Mouse (Mus musculus): ENCODE measurements around the gene Agpat2.
A peak's percentile ranks its signal among the peaks of the same experiment; 100 is the strongest.

The Agpat2 gene

GRCm38 (mm10) chr2:26626081-26626480 is 21.9 kb upstream of the Agpat2 start:
- DNase-seq (ENCODE audit: low read depth, low spot score), result no peak

- DNase-seq (ENCODE audit: low read depth, low spot score), result no peak
Observed at GRCm38 (mm10) chr2:26625419-26625818, 21.2 kb upstream of the Agpat2 start.

- DNase-seq (ENCODE audit: low read depth, low spot score), result no peak
Observed at GRCm38 (mm10) chr2:26622984-26623383, 18.8 kb upstream of the Agpat2 start.

GRCm38 (mm10) chr2:26621246-26621645 is 17.0 kb upstream of the Agpat2 start:
- no peak for DNase-seq (ENCODE audit: low read depth, low spot score)

GRCm38 (mm10) chr2:26617928-26618327 is 13.7 kb upstream of the Agpat2 start:
- DNase-seq (ENCODE audit: low read depth, low spot score), result peak; percentile 47

- DNase-seq (ENCODE audit: low read depth, low spot score), result no peak
Observed at GRCm38 (mm10) chr2:26617331-26617730, 13.1 kb upstream of the Agpat2 start.

- no peak for DNase-seq (ENCODE audit: low read depth, low spot score)
Observed at GRCm38 (mm10) chr2:26615459-26616124, 11.4 kb upstream of the Agpat2 start.

- DNase-seq (ENCODE audit: low read depth, low spot score), result no peak
Observed at GRCm38 (mm10) chr2:26614903-26615302, 10.7 kb upstream of the Agpat2 start.

GRCm38 (mm10) chr2:26611896-26612295 is 7.7 kb upstream of the Agpat2 start:
- DNase-seq (ENCODE audit: low read depth, low spot score), result no peak

- DNase-seq (ENCODE audit: low read depth, low spot score), result peak; percentile 96
Observed at GRCm38 (mm10) chr2:26611054-26611453, 6.8 kb upstream of the Agpat2 start.

GRCm38 (mm10) chr2:26610526-26610925 is 6.3 kb upstream of the Agpat2 start:
- DNase-seq (ENCODE audit: low read depth, low spot score), result no peak

GRCm38 (mm10) chr2:26609261-26609661 is 5.0 kb upstream of the Agpat2 start:
- DNase-seq (ENCODE audit: low read depth, low spot score), result no peak

GRCm38 (mm10) chr2:26608781-26609180 is 4.6 kb upstream of the Agpat2 start:
- DNase-seq (ENCODE audit: low read depth, low spot score), result no peak

- DNase-seq (ENCODE audit: low read depth, low spot score), result no peak
Observed at GRCm38 (mm10) chr2:26607056-26607910, 3.1 kb upstream of the Agpat2 start.

- no peak for DNase-seq (ENCODE audit: low read depth, low spot score)
Observed at GRCm38 (mm10) chr2:26606579-26606978, 2.4 kb upstream of the Agpat2 start.

- no peak for DNase-seq (ENCODE audit: low read depth, low spot score)
Observed at GRCm38 (mm10) chr2:26605331-26605730, 1.1 kb upstream of the Agpat2 start.

- DNase-seq (ENCODE audit: low read depth, low spot score), result no peak
Observed at GRCm38 (mm10) chr2:26603159-26603558, 1.1 kb downstream of the Agpat2 start.

- DNase-seq (ENCODE audit: low read depth, low spot score), result no peak
Observed at GRCm38 (mm10) chr2:26602631-26603030, 1.6 kb downstream of the Agpat2 start.

GRCm38 (mm10) chr2:26601595-26601994 is 2.6 kb downstream of the Agpat2 start:
- no peak for DNase-seq (ENCODE audit: low read depth, low spot score)

GRCm38 (mm10) chr2:26600664-26601063 is 3.6 kb downstream of the Agpat2 start:
- peak; percentile 88 for DNase-seq (ENCODE audit: low read depth, low spot score)

- DNase-seq (ENCODE audit: low read depth, low spot score), result no peak
Observed at GRCm38 (mm10) chr2:26599965-26600364, 4.3 kb downstream of the Agpat2 start.

- DNase-seq (ENCODE audit: low read depth, low spot score), result no peak
Observed at GRCm38 (mm10) chr2:26598462-26598861, 5.8 kb downstream of the Agpat2 start.

- no peak for DNase-seq (ENCODE audit: low read depth, low spot score)
Observed at GRCm38 (mm10) chr2:26597810-26598209, 6.4 kb downstream of the Agpat2 start.

All from ES-CJ7 (cell line).